In genomic region chr9:21592703-21593121, GRCm38 (mm10) we compare ENCODE assay signal across 8 mouse cellular contexts. TPM values are rescaled to one million over a fixed set of nuclear protein-coding genes. Genes with fewer than 3 reads are reported as not detected.
DNase-seq lines count a peak whose midpoint lies in the region; ATAC-seq and TF ChIP-seq lines count a peak whose summit lies in the region.

Timm29 (plus strand) TSS chr9:21592722.
Yipf2 (minus strand) TSS chr9:21592828.

- H3K36me3 ChIP-seq in forebrain, embryonic 10.5 days (replicated peaks) = peaks cover 61% of the 10 kb centered on the region
- H3K36me3 ChIP-seq in heart, embryonic 15.5 days = peaks cover 47% of the 10 kb centered on the region
- peaks cover 7% of the 10 kb centered on the region for H3K36me3 ChIP-seq in liver, embryonic 14.5 days (replicated peaks; ENCODE audit: control insufficient read depth, insufficient read depth, low read depth)
- peaks cover 16% of the 10 kb centered on the region for H3K36me3 ChIP-seq in neural tube, embryonic 11.5 days (ENCODE audit: control insufficient read depth, insufficient read depth, low read length)
- peaks cover 17% of the 10 kb centered on the region for H3K36me3 ChIP-seq in stomach, postnatal 0 days (ENCODE audit: control insufficient read depth, insufficient read depth, low read length)

- H3K9me3 ChIP-seq in forebrain, embryonic 10.5 days = no peaks in the 10 kb centered on the region
- no peaks in the 10 kb centered on the region for H3K9me3 ChIP-seq in heart, embryonic 15.5 days (replicated peaks)
- H3K9me3 ChIP-seq in liver, embryonic 14.5 days (ENCODE audit: control insufficient read depth, low read length) = no peaks in the 10 kb centered on the region
- no peaks in the 10 kb centered on the region for H3K9me3 ChIP-seq in neural tube, embryonic 11.5 days (ENCODE audit: control insufficient read depth, low read length)
- no peaks in the 10 kb centered on the region for H3K9me3 ChIP-seq in stomach, postnatal 0 days (ENCODE audit: control insufficient read depth, low read length)

- H3K4me2 ChIP-seq in heart, embryonic 15.5 days = peak within 1 kb of the TSS; percentile 96
- peak within 1 kb of the TSS; percentile 80 for H3K4me2 ChIP-seq in liver, embryonic 14.5 days (ENCODE audit: low read depth)
- H3K4me2 ChIP-seq in neural tube, embryonic 11.5 days (ENCODE audit: low read depth) = peak within 1 kb of the TSS; percentile 94
- H3K4me2 ChIP-seq in stomach, postnatal 0 days (replicated peaks; ENCODE audit: low read depth) = peak within 1 kb of the TSS; percentile 97

- peak within 1 kb of the TSS; percentile 88 for H3K27ac ChIP-seq in forebrain, embryonic 10.5 days
- peak within 1 kb of the TSS; percentile 85 for H3K27ac ChIP-seq in heart, embryonic 15.5 days
- peak within 1 kb of the TSS; percentile 68 for H3K27ac ChIP-seq in liver, embryonic 14.5 days
- H3K27ac ChIP-seq in neural tube, embryonic 11.5 days (ENCODE audit: low read depth, low read length) = peak within 1 kb of the TSS; percentile 74
- H3K27ac ChIP-seq in stomach, postnatal 0 days (replicated peaks) = peak within 1 kb of the TSS; percentile 90

- H3K4me1 ChIP-seq in forebrain, embryonic 10.5 days = peaks cover 37% of the 10 kb centered on the region
- peaks cover 26% of the 10 kb centered on the region for H3K4me1 ChIP-seq in heart, embryonic 15.5 days (replicated peaks)
- H3K4me1 ChIP-seq in liver, embryonic 14.5 days (replicated peaks; ENCODE audit: control insufficient read depth in 2 of 2, insufficient read depth in 2 of 2, low read length in 1 of 2) = peaks cover 0 to 14% of the 10 kb centered on the region in 2 experiments; a peak in 3 of 4 replicates
- H3K4me1 ChIP-seq in neural tube, embryonic 11.5 days (ENCODE audit: control insufficient read depth, insufficient read depth, low read length) = peaks cover 8% of the 10 kb centered on the region
- no peaks in the 10 kb centered on the region for H3K4me1 ChIP-seq in stomach, postnatal 0 days (replicated peaks; ENCODE audit: control insufficient read depth, insufficient read depth)

- peak within 1 kb of the TSS; percentile 98 for H3K4me3 ChIP-seq in forebrain, embryonic 10.5 days
- H3K4me3 ChIP-seq in heart, embryonic 15.5 days = peak within 1 kb of the TSS; percentile 96
- peak within 1 kb of the TSS; percentile 63 to 89 for H3K4me3 ChIP-seq in liver, embryonic 14.5 days (ENCODE audit: insufficient read depth in 1 of 2, low read depth in 2 of 2, low read length in 2 of 2)
- peak within 1 kb of the TSS; percentile 62 for H3K4me3 ChIP-seq in neural tube, embryonic 11.5 days (ENCODE audit: low read depth, low read length)
- peak within 1 kb of the TSS; percentile 76 for H3K4me3 ChIP-seq in stomach, postnatal 0 days (ENCODE audit: low read depth, low read length)

- TF ChIP-seq EP300 in liver, embryonic 14.5 days (IDR thresholded peaks at IDR 0.05; ENCODE audit: low read depth) = no peak
- no peak for TF ChIP-seq EP300 in stomach, postnatal 0 days (optimal IDR thresholded peaks at IDR 0.05)

- no peaks in the 10 kb centered on the region for H3K27me3 ChIP-seq in forebrain, embryonic 10.5 days (ENCODE audit: poor library complexity, severe bottlenecking)
- no peaks in the 10 kb centered on the region for H3K27me3 ChIP-seq in heart, embryonic 15.5 days
- H3K27me3 ChIP-seq in liver, embryonic 14.5 days (ENCODE audit: control insufficient read depth, insufficient read depth, low read length) = no peaks in the 10 kb centered on the region
- H3K27me3 ChIP-seq in neural tube, embryonic 11.5 days (ENCODE audit: control insufficient read depth, insufficient read depth, low read length) = no peaks in the 10 kb centered on the region
- H3K27me3 ChIP-seq in stomach, postnatal 0 days (ENCODE audit: control insufficient read depth, insufficient read depth, low read length) = no peaks in the 10 kb centered on the region

- under 1% methylated on average over 30 of the region's 30 CpGs for WGBS in forebrain, embryonic 10.5 days
- WGBS in heart, embryonic 15.5 days = under 1% methylated on average over 30 of the region's 30 CpGs
- under 1% methylated on average over 30 of the region's 30 CpGs for WGBS in liver, embryonic 14.5 days (ENCODE audit: insufficient replicate concordance)
- WGBS in neural tube, embryonic 11.5 days = under 1% methylated on average over 30 of the region's 30 CpGs
- 0% methylated on average over 30 of the region's 30 CpGs for WGBS in stomach, postnatal 0 days

- ATAC-seq in heart, embryonic 15.5 days (replicated peaks; ENCODE audit: insufficient number of reproducible peaks, insufficient read depth, low FRiP score, low read depth) = peak; percentile 85
- peak; percentile 88 for ATAC-seq in liver, embryonic 14.5 days (ENCODE audit: insufficient read depth)
- ATAC-seq in neural tube, embryonic 11.5 days (ENCODE audit: insufficient read depth, low FRiP score, low TSS enrichment) = peak; percentile 90
- ATAC-seq in stomach, postnatal 0 days (ENCODE audit: low FRiP score, low TSS enrichment) = peak; percentile 93

- DNase-seq in CD8-positive naive resting alpha-beta T cell, adult 2 months (ENCODE audit: low read depth in 2 of 2, low spot score in 2 of 2) = peak; percentile 86 to 91
- peak; percentile 99 for DNase-seq in c-Kit-positive CD71-negative TER-119-negative erythroid progenitor cells, embryonic 14.5 days (ENCODE audit: low read depth)
- peak; percentile 90 for DNase-seq in forebrain, embryonic 10.5 days (ENCODE audit: extremely low spot score, low spot score)
- DNase-seq in kidney, postnatal 25 days = peak; percentile 92 to 94
- DNase-seq in liver, embryonic 14.5 days (ENCODE audit: low read depth in 3 of 3, low spot score in 3 of 3) = peak; percentile 92 to 94 (median 93)
- DNase-seq in neural tube, embryonic 11.5 days (ENCODE audit: low spot score) = peak; percentile 90
- peak; percentile 90 for DNase-seq in stomach, postnatal 0 days (ENCODE audit: low spot score)

- peak within 1 kb of the TSS; percentile 95 for H3K9ac ChIP-seq in heart, embryonic 15.5 days
- H3K9ac ChIP-seq in liver, embryonic 14.5 days (replicated peaks) = peak within 1 kb of the TSS; percentile 66
- peak within 1 kb of the TSS; percentile 73 for H3K9ac ChIP-seq in neural tube, embryonic 11.5 days (ENCODE audit: low read length)
- peak within 1 kb of the TSS; percentile 89 for H3K9ac ChIP-seq in stomach, postnatal 0 days (ENCODE audit: low read length)

- TF ChIP-seq CTCF in liver, embryonic 14.5 days (IDR thresholded peaks at IDR 0.05; ENCODE audit: low read depth) = no peak
- TF ChIP-seq CTCF in stomach, postnatal 0 days (IDR thresholded peaks at IDR 0.05; ENCODE audit: low read depth) = no peak

RNA-seq across cellular contexts. Expression of gene Timm29, which starts in this region (rescaled TPM):
- polyA plus RNA-seq in forebrain, embryonic 10.5 days (2016; fragmentation: Nextera tagmentation; extraction: Ambion mirVana) = 31.4 and 32.3 TPM in 2 replicates
- polyA plus RNA-seq in heart, embryonic 15.5 days (2015; fragmentation: Nextera tagmentation; extraction: Ambion mirVana) = 26.1 and 29.8 TPM in 2 replicates
- polyA plus RNA-seq in liver, embryonic 14.5 days (2012; rRNA removed) = 14.6 and 15.3 TPM in 2 replicates
- 17.0 and 21.9 TPM in 2 replicates for polyA plus RNA-seq in liver, embryonic 14.5 days (2014; fragmentation: Nextera tagmentation; extraction: Ambion mirVana)
- polyA plus RNA-seq in neural tube, embryonic 11.5 days (2014; fragmentation: Nextera tagmentation; extraction: Ambion mirVana) = 59.8 and 63.8 TPM in 2 replicates
- 16.5 and 18.2 TPM in 2 replicates for polyA plus RNA-seq in stomach, postnatal 0 days (2015; fragmentation: Nextera tagmentation; extraction: Ambion mirVana)

RNA-seq across cellular contexts. Expression of gene Yipf2, which starts in this region (rescaled TPM):
- polyA plus RNA-seq in forebrain, embryonic 10.5 days (2016; fragmentation: Nextera tagmentation; extraction: Ambion mirVana) = 19.0 and 20.4 TPM in 2 replicates
- 12.0 and 16.5 TPM in 2 replicates for polyA plus RNA-seq in heart, embryonic 15.5 days (2015; fragmentation: Nextera tagmentation; extraction: Ambion mirVana)
- 6.1 and 6.6 TPM in 2 replicates for polyA plus RNA-seq in liver, embryonic 14.5 days (2012; rRNA removed)
- 7.7 and 9.0 TPM in 2 replicates for polyA plus RNA-seq in liver, embryonic 14.5 days (2014; fragmentation: Nextera tagmentation; extraction: Ambion mirVana)
- polyA plus RNA-seq in neural tube, embryonic 11.5 days (2014; fragmentation: Nextera tagmentation; extraction: Ambion mirVana) = 13.8 and 17.5 TPM in 2 replicates
- polyA plus RNA-seq in stomach, postnatal 0 days (2015; fragmentation: Nextera tagmentation; extraction: Ambion mirVana) = 22.5 and 25.5 TPM in 2 replicates

Comparison
In these comparisons a context has a peak if more than half of its experiments do, and no peak if none do; other contexts are left out.
1. Peak in every context shown above with its lines: DNase-seq, ATAC-seq, H3K4me3 ChIP-seq and H3K27ac ChIP-seq.